Mouse (Mus musculus): Measurements from ENCODE around the gene Nbl1. TPM values are rescaled to one million over a fixed set of nuclear protein-coding genes. Genes with fewer than 3 reads are reported as not detected.

Nbl1 gene
- polyA plus RNA-seq, 1 experiment from 2014 or later = 42.9 TPM

DNA sequence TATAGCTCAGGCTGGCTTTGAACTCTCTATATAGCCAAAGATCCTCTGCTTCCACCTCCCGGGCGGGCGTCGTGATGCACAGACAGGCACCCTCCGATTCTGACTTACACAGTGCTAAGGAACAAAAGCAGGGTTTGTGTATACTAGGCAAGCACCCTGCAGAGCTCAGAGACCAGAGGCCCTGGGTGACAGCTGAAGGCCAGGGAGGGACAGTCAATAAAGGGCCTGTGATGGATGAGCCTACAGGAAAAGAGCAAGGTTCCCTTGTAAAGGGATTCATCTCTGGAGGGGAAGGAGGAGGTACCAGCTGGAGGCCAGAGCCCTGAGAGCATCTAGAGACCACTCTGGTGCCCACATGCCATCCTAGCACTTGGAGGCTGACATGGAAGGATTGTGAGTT, 39.4 kb downstream of the Nbl1 start:
- no peak overlapping the region for H3K4me2 ChIP-seq (replicated peaks; ENCODE audit: low read depth, low read length)
- H3K27ac ChIP-seq (ENCODE audit: low read length) = no peak overlapping the region
- ATAC-seq (ENCODE audit: insufficient number of reproducible peaks, insufficient read depth, low FRiP score, low read depth) = no peak
- H3K36me3 ChIP-seq (ENCODE audit: control insufficient read depth, insufficient read depth, low read length) = no peaks in the 10 kb centered on the region
- H3K4me3 ChIP-seq (ENCODE audit: low read depth, low read length) = no peak overlapping the region
- no peak overlapping the region for H3K9ac ChIP-seq (replicated peaks; ENCODE audit: low read depth, low read length)
- H3K27me3 ChIP-seq (ENCODE audit: control insufficient read depth, insufficient read depth, low read length) = no peaks in the 10 kb centered on the region
- no peaks in the 10 kb centered on the region for H3K4me1 ChIP-seq (ENCODE audit: control insufficient read depth, insufficient read depth, low read length)
- 29% methylated on average over 5 of the region's 5 CpGs for WGBS
- no peaks in the 10 kb centered on the region for H3K9me3 ChIP-seq (ENCODE audit: control insufficient read depth, low read depth, low read length)

DNA sequence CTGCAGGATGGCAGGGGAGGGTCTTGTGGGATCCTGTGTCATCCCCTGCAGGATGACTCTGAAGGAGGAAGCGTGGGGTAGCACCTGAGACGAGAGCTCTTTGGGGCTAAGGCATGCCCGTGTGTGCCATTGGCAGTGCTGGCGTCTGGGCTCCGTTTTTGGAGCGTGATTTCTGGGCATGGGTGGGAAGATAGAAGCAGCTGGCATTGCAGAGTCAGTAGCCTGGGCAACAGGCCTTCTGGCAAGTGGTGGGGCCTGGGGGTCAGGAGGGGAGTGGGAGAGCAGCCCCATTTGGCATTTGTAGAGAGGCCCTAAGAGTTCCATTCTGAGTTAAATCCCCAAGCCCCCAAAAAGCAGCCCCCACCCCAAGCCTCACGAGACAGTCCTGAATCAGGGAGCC, 40.0 kb downstream of the Nbl1 start:
- 78% methylated on average over 7 of the region's 7 CpGs for WGBS
- no peaks in the 10 kb centered on the region for H3K4me1 ChIP-seq (ENCODE audit: control insufficient read depth, insufficient read depth, low read length)

DNA sequence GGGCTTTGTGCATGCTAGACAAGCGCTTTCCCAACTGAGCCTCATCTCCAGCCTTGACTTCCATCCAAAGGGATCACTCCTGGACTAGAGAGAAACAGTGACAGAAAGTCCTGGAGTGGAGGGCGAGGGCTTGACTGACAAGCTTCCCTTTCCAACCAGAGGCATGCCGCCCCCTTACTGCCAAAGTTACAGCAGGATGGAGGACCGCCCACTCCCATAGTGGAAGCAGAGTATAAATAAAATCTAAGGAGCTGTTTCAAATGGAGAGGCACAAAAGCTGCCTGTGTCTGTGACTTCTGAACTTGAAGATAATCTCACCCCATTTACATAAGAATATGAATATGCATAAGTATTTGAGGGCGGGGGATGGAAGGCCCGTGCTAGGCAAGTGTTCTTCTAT, 44.3 kb downstream of the Nbl1 start:
- Histone ChIP-seq H3K4me1 (ENCODE audit: control insufficient read depth, insufficient read depth, low read length) (no peaks in the 10 kb centered on the region), H3K4me2 (replicated peaks; ENCODE audit: low read depth, low read length) (no peak overlapping the region), H3K9me3 (ENCODE audit: control insufficient read depth, low read depth, low read length) (no peaks in the 10 kb centered on the region), H3K9ac (replicated peaks; ENCODE audit: low read depth, low read length) (no peak overlapping the region), H3K27ac (ENCODE audit: low read length) (no peak overlapping the region), H3K4me3 (ENCODE audit: low read depth, low read length) (no peak overlapping the region), H3K36me3 (ENCODE audit: control insufficient read depth, insufficient read depth, low read length) (no peaks in the 10 kb centered on the region), H3K27me3 (ENCODE audit: control insufficient read depth, insufficient read depth, low read length) (no peaks in the 10 kb centered on the region)
- 79% methylated on average over 6 of the region's 6 CpGs for WGBS
- no peak for ATAC-seq (ENCODE audit: insufficient number of reproducible peaks, insufficient read depth, low FRiP score, low read depth)

More for the DNA sequence above, 40.0 kb downstream of the Nbl1 start:
- H3K27me3 ChIP-seq (ENCODE audit: control insufficient read depth, insufficient read depth, low read length) = no peaks in the 10 kb centered on the region
- H3K9ac ChIP-seq (replicated peaks; ENCODE audit: low read depth, low read length) = no peak overlapping the region
- H3K4me2 ChIP-seq (replicated peaks; ENCODE audit: low read depth, low read length) = no peak overlapping the region
- H3K36me3 ChIP-seq (ENCODE audit: control insufficient read depth, insufficient read depth, low read length) = no peaks in the 10 kb centered on the region
- H3K27ac ChIP-seq (ENCODE audit: low read length) = no peak overlapping the region
- no peak for ATAC-seq (ENCODE audit: insufficient number of reproducible peaks, insufficient read depth, low FRiP score, low read depth)
- H3K9me3 ChIP-seq (ENCODE audit: control insufficient read depth, low read depth, low read length) = no peaks in the 10 kb centered on the region
- no peak overlapping the region for H3K4me3 ChIP-seq (ENCODE audit: low read depth, low read length)

DNA sequence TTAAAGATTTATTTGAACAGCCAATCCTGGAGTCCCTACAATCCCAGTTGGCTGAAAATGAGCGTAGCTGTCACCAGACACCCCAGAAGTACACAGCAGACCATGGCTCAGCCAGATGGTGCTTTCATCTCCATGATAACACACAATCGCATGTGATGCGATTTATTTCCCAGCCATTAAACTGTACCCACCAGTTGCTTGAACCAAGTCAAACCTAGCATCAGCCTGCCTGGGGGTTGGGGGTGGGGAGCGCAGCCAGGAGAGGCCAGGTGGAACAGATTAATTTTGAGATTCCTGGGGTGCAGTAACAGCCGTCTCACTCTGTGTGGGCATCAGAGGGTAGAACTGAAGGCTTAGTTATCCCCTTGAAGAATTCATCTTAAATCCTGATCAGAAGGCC, 46.4 kb downstream of the Nbl1 start:
- no peaks in the 10 kb centered on the region for H3K27me3 ChIP-seq (ENCODE audit: control insufficient read depth, insufficient read depth, low read length)
- 77% methylated on average over 5 of the region's 5 CpGs for WGBS
- H3K36me3 ChIP-seq (ENCODE audit: control insufficient read depth, insufficient read depth, low read length) = no peaks in the 10 kb centered on the region
- no peak overlapping the region for H3K9ac ChIP-seq (replicated peaks; ENCODE audit: low read depth, low read length)
- no peaks in the 10 kb centered on the region for H3K9me3 ChIP-seq (ENCODE audit: control insufficient read depth, low read depth, low read length)
- no peak overlapping the region for H3K27ac ChIP-seq (ENCODE audit: low read length)
- no peak overlapping the region for H3K4me2 ChIP-seq (replicated peaks; ENCODE audit: low read depth, low read length)
- no peak overlapping the region for H3K4me3 ChIP-seq (ENCODE audit: low read depth, low read length)
- no peak for ATAC-seq (ENCODE audit: insufficient number of reproducible peaks, insufficient read depth, low FRiP score, low read depth)
- no peaks in the 10 kb centered on the region for H3K4me1 ChIP-seq (ENCODE audit: control insufficient read depth, insufficient read depth, low read length)

DNA sequence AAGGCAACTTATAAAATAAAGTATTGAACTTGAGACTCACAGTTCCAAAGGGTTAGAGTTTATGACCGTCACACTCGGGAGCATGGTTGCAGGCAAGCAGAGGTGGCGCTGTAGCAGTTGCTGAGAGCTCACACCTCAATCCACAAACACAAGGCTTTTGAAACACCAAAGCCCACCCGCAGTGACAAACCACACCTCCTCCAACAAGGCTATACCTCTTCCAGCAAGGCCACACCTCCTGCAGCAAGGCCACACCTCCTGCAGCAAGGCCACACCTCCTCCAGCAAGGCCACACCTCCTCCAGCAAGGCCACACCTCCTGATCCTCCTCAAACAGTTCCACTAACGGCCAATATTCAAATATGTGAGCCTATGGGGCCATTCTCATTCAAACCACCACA, 48.2 kb downstream of the Nbl1 start:
- no peak overlapping the region for H3K9ac ChIP-seq (replicated peaks; ENCODE audit: low read depth, low read length)
- no peak for ATAC-seq (ENCODE audit: insufficient number of reproducible peaks, insufficient read depth, low FRiP score, low read depth)
- H3K4me2 ChIP-seq (replicated peaks; ENCODE audit: low read depth, low read length) = no peak overlapping the region
- H3K4me3 ChIP-seq (ENCODE audit: low read depth, low read length) = no peak overlapping the region
- no peak overlapping the region for H3K27ac ChIP-seq (ENCODE audit: low read length)
- WGBS = 88% methylated on average over 5 of the region's 5 CpGs
- H3K27me3 ChIP-seq (ENCODE audit: control insufficient read depth, insufficient read depth, low read length) = no peaks in the 10 kb centered on the region
- H3K36me3 ChIP-seq (ENCODE audit: control insufficient read depth, insufficient read depth, low read length) = no peaks in the 10 kb centered on the region
- H3K9me3 ChIP-seq (ENCODE audit: control insufficient read depth, low read depth, low read length) = no peaks in the 10 kb centered on the region
- H3K4me1 ChIP-seq (ENCODE audit: control insufficient read depth, insufficient read depth, low read length) = no peaks in the 10 kb centered on the region

DNA sequence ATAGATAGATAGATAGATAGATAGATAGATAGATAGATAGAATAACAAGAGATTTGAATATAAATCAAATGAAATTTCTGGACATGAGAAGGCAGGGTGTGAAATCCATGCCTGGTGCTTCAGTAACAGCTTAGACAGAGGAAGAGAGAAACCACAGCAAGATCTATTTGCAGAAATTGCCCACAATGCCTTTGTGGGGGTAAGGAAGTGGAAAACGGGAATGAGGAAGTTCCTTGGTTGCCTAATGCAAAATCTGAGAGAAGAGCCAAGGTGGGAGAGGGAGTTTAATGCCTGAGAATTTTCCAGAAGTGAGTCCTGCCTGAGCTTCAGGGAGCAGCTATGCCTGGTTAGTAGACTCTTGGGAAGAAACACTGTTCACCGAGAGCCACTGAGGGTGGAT, 49.2 kb downstream of the Nbl1 start:
- Histone ChIP-seq H3K9ac (replicated peaks; ENCODE audit: low read depth, low read length) (no peak overlapping the region), H3K4me3 (ENCODE audit: low read depth, low read length) (no peak overlapping the region)
- whole genome bisulfite sequencing = 80% methylated on average over 2 of the region's 2 CpGs

DNA sequence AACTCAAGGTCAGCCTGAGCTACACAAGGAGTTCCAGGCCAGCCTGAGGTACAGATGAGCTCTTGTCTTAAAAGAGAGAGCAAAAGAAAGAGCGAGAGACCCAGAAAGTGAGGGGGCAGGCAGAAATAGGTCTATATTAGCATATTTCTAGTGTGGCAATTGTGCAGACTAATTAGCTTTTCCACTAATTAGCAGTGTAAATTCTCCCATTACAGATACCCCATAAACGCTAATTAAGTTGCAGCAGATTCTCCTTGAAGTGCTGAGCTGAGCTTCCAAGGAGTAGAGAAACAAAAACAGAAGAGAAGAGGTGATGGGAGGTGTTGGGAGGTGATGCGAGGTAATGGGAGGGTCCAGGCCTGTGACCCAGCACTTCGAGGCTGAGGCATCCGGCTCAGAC, 50.2 kb downstream of the Nbl1 start:
- H3K4me1 ChIP-seq (ENCODE audit: control insufficient read depth, insufficient read depth, low read length) = 0 out of 2 replicates have a peak, but pooled peaks cover 8% of the 10 kb centered on the region
- no peaks in the 10 kb centered on the region for H3K27me3 ChIP-seq (ENCODE audit: control insufficient read depth, insufficient read depth, low read length)
- H3K9me3 ChIP-seq (ENCODE audit: control insufficient read depth, low read depth, low read length) = no peaks in the 10 kb centered on the region
- no peak overlapping the region for H3K4me2 ChIP-seq (replicated peaks; ENCODE audit: low read depth, low read length)
- no peak overlapping the region for H3K9ac ChIP-seq (replicated peaks; ENCODE audit: low read depth, low read length)
- 80% methylated on average over 5 of the region's 5 CpGs for WGBS
- no peak for ATAC-seq (ENCODE audit: insufficient number of reproducible peaks, insufficient read depth, low FRiP score, low read depth)
- no peaks in the 10 kb centered on the region for H3K36me3 ChIP-seq (ENCODE audit: control insufficient read depth, insufficient read depth, low read length)
- H3K4me3 ChIP-seq (ENCODE audit: low read depth, low read length) = no peak overlapping the region
- no peak overlapping the region for H3K27ac ChIP-seq (ENCODE audit: low read length)

More for the DNA sequence above, 49.2 kb downstream of the Nbl1 start:
- Histone ChIP-seq H3K27me3 (ENCODE audit: control insufficient read depth, insufficient read depth, low read length) (no peaks in the 10 kb centered on the region), H3K27ac (ENCODE audit: low read length) (no peak overlapping the region), H3K4me1 (ENCODE audit: control insufficient read depth, insufficient read depth, low read length) (no peaks in the 10 kb centered on the region), H3K9me3 (ENCODE audit: control insufficient read depth, low read depth, low read length) (no peaks in the 10 kb centered on the region), H3K36me3 (ENCODE audit: control insufficient read depth, insufficient read depth, low read length) (no peaks in the 10 kb centered on the region), H3K4me2 (replicated peaks; ENCODE audit: low read depth, low read length) (no peak overlapping the region)
- no peak for ATAC-seq (ENCODE audit: insufficient number of reproducible peaks, insufficient read depth, low FRiP score, low read depth)

DNA sequence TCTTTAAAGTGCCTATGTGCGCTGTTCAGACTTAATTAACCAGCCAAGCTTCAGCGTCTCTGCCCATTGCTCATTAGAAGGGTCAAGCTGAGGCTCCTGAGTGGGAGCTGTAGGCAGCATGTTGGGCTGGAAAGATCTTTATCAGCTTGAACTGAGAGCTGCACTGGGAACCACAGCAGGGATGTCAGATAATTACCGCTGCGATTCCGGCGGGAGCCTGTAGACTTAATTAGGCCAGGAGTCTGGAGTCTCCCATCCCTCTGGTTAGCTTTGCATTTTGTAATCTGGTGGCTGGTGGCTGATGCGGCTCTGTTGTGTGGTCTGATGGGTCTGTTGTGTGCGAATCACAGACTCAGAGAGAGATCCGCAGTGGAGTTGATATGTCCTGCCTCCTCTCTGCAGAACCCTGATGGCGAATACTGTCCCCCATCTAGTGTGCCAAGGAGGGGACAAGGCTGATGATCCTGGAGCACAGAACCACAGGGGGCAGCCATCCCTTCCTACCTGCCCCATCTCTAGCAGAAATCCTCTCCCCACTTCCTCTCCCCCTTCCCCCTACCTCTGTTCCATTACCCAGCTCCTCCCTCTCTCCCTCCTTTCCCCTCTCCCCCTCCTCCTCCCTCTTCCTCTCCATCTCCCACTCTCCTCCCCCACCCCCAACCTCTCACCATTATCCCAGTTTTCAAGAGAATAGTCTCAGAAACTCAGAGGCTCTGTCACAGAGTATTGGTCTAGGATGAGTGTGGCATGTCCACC, 52.5 kb downstream of the Nbl1 start:
- Histone ChIP-seq H3K27ac (ENCODE audit: low read length) (no peak overlapping the region), H3K27me3 (ENCODE audit: control insufficient read depth, insufficient read depth, low read length) (no peaks in the 10 kb centered on the region), H3K36me3 (ENCODE audit: control insufficient read depth, insufficient read depth, low read length) (no peaks in the 10 kb centered on the region), H3K9ac (replicated peaks; ENCODE audit: low read depth, low read length) (no peak overlapping the region), H3K4me2 (replicated peaks; ENCODE audit: low read depth, low read length) (no peak overlapping the region), H3K4me1 (ENCODE audit: control insufficient read depth, insufficient read depth, low read length) (0 out of 2 replicates have a peak, but pooled peaks cover 8% of the 10 kb centered on the region), H3K9me3 (ENCODE audit: control insufficient read depth, low read depth, low read length) (no peaks in the 10 kb centered on the region; the same call in 1 of the 2 replicates), H3K4me3 (ENCODE audit: low read depth, low read length) (no peak overlapping the region)
- ATAC-seq (ENCODE audit: insufficient number of reproducible peaks, insufficient read depth, low FRiP score, low read depth) = no peak
- WGBS = 11% methylated on average over 10 of the region's 10 CpGs

All from stomach, embryonic 14.5 days (tissue).